Mouse (Mus musculus): Measurements from ENCODE around the gene Wscd2. TPM values are rescaled to one million over a fixed set of nuclear protein-coding genes. Genes with fewer than 3 reads are reported as not detected.

Gene Wscd2
- total RNA-seq, 1 experiment: 2.6 TPM

- in situ Hi-C loops (cut with MboI; ENCODE audit: low sequenced_read_pairs in 2 of 2, unreplicated experiment in 2 of 2): no loop called here
- Histone ChIP-seq H3K4me3 (ENCODE audit: insufficient read depth in 1 of 2, low read depth in 1 of 2, low read length in 2 of 2, poor library complexity in 1 of 2, severe bottlenecking in 1 of 2) (no peak overlapping the region), H3K4me1 (ENCODE audit: control insufficient read depth in 2 of 2, insufficient read depth in 2 of 2, low read length in 2 of 2, poor library complexity in 1 of 2) (peaks cover 0 to 6% of the 10 kb centered on the region in 2 experiments; a peak in 1 of 4 replicates), H3K9me3 (ENCODE audit: control insufficient read depth, insufficient read depth, low read depth, low read length) (no peaks in the 10 kb centered on the region), H3K27ac (ENCODE audit: insufficient read depth, low read depth, low read length, poor library complexity, severe bottlenecking) (no peak overlapping the region), H3K36me3 (ENCODE audit: control insufficient read depth, insufficient read depth, low read length, poor library complexity, severe bottlenecking) (no peaks in the 10 kb centered on the region), H3K9ac (ENCODE audit: insufficient read depth, low read depth, low read length, poor library complexity, severe bottlenecking) (no peak overlapping the region)
- TF ChIP-seq CHD2 (IDR thresholded peaks at IDR 0.05; ENCODE audit: low read depth, low read length): no peak
- no peak for TF ChIP-seq HCFC1 (IDR thresholded peaks at IDR 0.05; ENCODE audit: borderline replicate concordance, insufficient read depth, low read length)
- TF ChIP-seq ZNF384 (IDR thresholded peaks at IDR 0.05; ENCODE audit: low read depth, low read length): no peak
- TF ChIP-seq MAFK (IDR thresholded peaks at IDR 0.05; ENCODE audit: insufficient read depth, low read depth, low read length): no peak
- no peak for TF ChIP-seq ZC3H11A (IDR thresholded peaks at IDR 0.05; ENCODE audit: borderline replicate concordance, low read depth, low read length)
- peak; percentile 40 for DNase-seq (ENCODE audit: low read depth, low spot score)
These were observed 2.4 kb downstream of the Wscd2 start for GRCm38 (mm10) chr5:113492417-113493035.

- no peak for DNase-seq (ENCODE audit: low read depth, low spot score)
- Histone ChIP-seq H3K36me3 (ENCODE audit: control insufficient read depth, insufficient read depth, low read length, poor library complexity, severe bottlenecking) (no peaks in the 10 kb centered on the region), H3K27ac (ENCODE audit: insufficient read depth, low read depth, low read length, poor library complexity, severe bottlenecking) (no peak overlapping the region), H3K4me3 (ENCODE audit: insufficient read depth in 1 of 2, low read depth in 1 of 2, low read length in 2 of 2, poor library complexity in 1 of 2, severe bottlenecking in 1 of 2) (no peak overlapping the region), H3K9me3 (ENCODE audit: control insufficient read depth, insufficient read depth, low read depth, low read length) (no peaks in the 10 kb centered on the region), H3K9ac (ENCODE audit: insufficient read depth, low read depth, low read length, poor library complexity, severe bottlenecking) (no peak overlapping the region), H3K4me1 (ENCODE audit: control insufficient read depth in 2 of 2, insufficient read depth in 2 of 2, low read length in 2 of 2, poor library complexity in 1 of 2) (peaks cover 0 to 3% of the 10 kb centered on the region in 2 experiments; a peak in 1 of 4 replicates)
- no peak for TF ChIP-seq ZNF384 (IDR thresholded peaks at IDR 0.05; ENCODE audit: low read depth, low read length)
- no peak for TF ChIP-seq HCFC1 (IDR thresholded peaks at IDR 0.05; ENCODE audit: borderline replicate concordance, insufficient read depth, low read length)
- no peak for TF ChIP-seq CHD2 (IDR thresholded peaks at IDR 0.05; ENCODE audit: low read depth, low read length)
- TF ChIP-seq ZC3H11A (IDR thresholded peaks at IDR 0.05; ENCODE audit: borderline replicate concordance, low read depth, low read length): no peak
- TF ChIP-seq MAFK (IDR thresholded peaks at IDR 0.05; ENCODE audit: insufficient read depth, low read depth, low read length): no peak
- in situ Hi-C loops (cut with MboI; ENCODE audit: low sequenced_read_pairs in 2 of 2, unreplicated experiment in 2 of 2): no loop called here
These were observed 3.9 kb downstream of the Wscd2 start for GRCm38 (mm10) chr5:113493997-113494396.

- H3K27ac ChIP-seq (ENCODE audit: insufficient read depth, low read depth, low read length, poor library complexity, severe bottlenecking): no peak overlapping the region
- in situ Hi-C loops (cut with MboI; ENCODE audit: low sequenced_read_pairs in 2 of 2, unreplicated experiment in 2 of 2): no loop called here
- peaks cover 0 to 3% of the 10 kb centered on the region in 2 experiments; a peak in 1 of 4 replicates for H3K4me1 ChIP-seq (ENCODE audit: control insufficient read depth in 2 of 2, insufficient read depth in 2 of 2, low read length in 2 of 2, poor library complexity in 1 of 2)
- no peak for DNase-seq (ENCODE audit: low read depth, low spot score)
- TF ChIP-seq ZNF384 (IDR thresholded peaks at IDR 0.05; ENCODE audit: low read depth, low read length) (no peak), MAFK (IDR thresholded peaks at IDR 0.05; ENCODE audit: insufficient read depth, low read depth, low read length) (no peak), ZC3H11A (IDR thresholded peaks at IDR 0.05; ENCODE audit: borderline replicate concordance, low read depth, low read length) (no peak), HCFC1 (IDR thresholded peaks at IDR 0.05; ENCODE audit: borderline replicate concordance, insufficient read depth, low read length) (no peak), CHD2 (IDR thresholded peaks at IDR 0.05; ENCODE audit: low read depth, low read length) (no peak)
- no peak overlapping the region for H3K9ac ChIP-seq (ENCODE audit: insufficient read depth, low read depth, low read length, poor library complexity, severe bottlenecking)
- H3K4me3 ChIP-seq (ENCODE audit: insufficient read depth in 1 of 2, low read depth in 1 of 2, low read length in 2 of 2, poor library complexity in 1 of 2, severe bottlenecking in 1 of 2): no peak overlapping the region
- no peaks in the 10 kb centered on the region for H3K36me3 ChIP-seq (ENCODE audit: control insufficient read depth, insufficient read depth, low read length, poor library complexity, severe bottlenecking)
- no peaks in the 10 kb centered on the region for H3K9me3 ChIP-seq (ENCODE audit: control insufficient read depth, insufficient read depth, low read depth, low read length)
These were observed 6.8 kb downstream of the Wscd2 start for GRCm38 (mm10) chr5:113496926-113497325.

GRCm38 (mm10) chr5:113499421-113499820 lies 9.3 kb downstream of the Wscd2 start:
- no peaks in the 10 kb centered on the region for H3K9me3 ChIP-seq (ENCODE audit: control insufficient read depth, insufficient read depth, low read depth, low read length)
- no peak for TF ChIP-seq ZC3H11A (IDR thresholded peaks at IDR 0.05; ENCODE audit: borderline replicate concordance, low read depth, low read length)
- TF ChIP-seq CHD2 (IDR thresholded peaks at IDR 0.05; ENCODE audit: low read depth, low read length): no peak
- no peak for TF ChIP-seq ZNF384 (IDR thresholded peaks at IDR 0.05; ENCODE audit: low read depth, low read length)
- TF ChIP-seq HCFC1 (IDR thresholded peaks at IDR 0.05; ENCODE audit: borderline replicate concordance, insufficient read depth, low read length): no peak
- TF ChIP-seq MAFK (IDR thresholded peaks at IDR 0.05; ENCODE audit: insufficient read depth, low read depth, low read length): no peak
- H3K4me1 ChIP-seq (ENCODE audit: control insufficient read depth in 2 of 2, insufficient read depth in 2 of 2, low read length in 2 of 2, poor library complexity in 1 of 2): peaks cover 2 to 8% of the 10 kb centered on the region in 2 experiments; a peak in 2 of 4 replicates
- H3K36me3 ChIP-seq (ENCODE audit: control insufficient read depth, insufficient read depth, low read length, poor library complexity, severe bottlenecking): no peaks in the 10 kb centered on the region
- no peak overlapping the region for H3K4me3 ChIP-seq (ENCODE audit: insufficient read depth in 1 of 2, low read depth in 1 of 2, low read length in 2 of 2, poor library complexity in 1 of 2, severe bottlenecking in 1 of 2)
- H3K9ac ChIP-seq (ENCODE audit: insufficient read depth, low read depth, low read length, poor library complexity, severe bottlenecking): no peak overlapping the region
- DNase-seq (ENCODE audit: low read depth, low spot score): no peak
- in situ Hi-C loops (cut with MboI; ENCODE audit: low sequenced_read_pairs in 2 of 2, unreplicated experiment in 2 of 2): no loop called here
- no peak overlapping the region for H3K27ac ChIP-seq (ENCODE audit: insufficient read depth, low read depth, low read length, poor library complexity, severe bottlenecking)
